Mouse (Mus musculus) thymus, adult 2 months (tissue): ENCODE measurements around the gene Btf3l4. TPM values are rescaled to one million over a fixed set of nuclear protein-coding genes. Genes with fewer than 3 reads are reported as not detected.

ENCODE experiments used
- DNase-seq: peaks from one replicate; pipeline ENCODE4 v3.0.0; 2021
- H3K27ac ChIP-seq: fragments of 200-500 bp; 2 replicates; pipeline ENCODE4 v1.5.1; 2012; ENCODE audit warnings: low read length, control low read depth; ENCODE audit not compliant: control insufficient read depth, insufficient read depth
- H3K27me3 ChIP-seq: fragments of 200-500 bp; 2 replicates; pipeline ENCODE4 v1.6.1; 2012; ENCODE audit warnings: mild to moderate bottlenecking, low read length, moderate library complexity, mixed read lengths; ENCODE audit not compliant: control insufficient read depth, insufficient read depth
- H3K36me3 ChIP-seq: fragments of 200-500 bp; 2 replicates; pipeline ENCODE4 v1.6.1; 2012; ENCODE audit warnings: mild to moderate bottlenecking, low read length, moderate library complexity; ENCODE audit not compliant: control insufficient read depth, insufficient read depth
- H3K4me1 ChIP-seq: fragments of 200-500 bp; replicated peaks from 2 replicates; pipeline ENCODE4 v1.6.1; 2012; ENCODE audit warnings: low read length; ENCODE audit not compliant: control insufficient read depth, insufficient read depth
- H3K4me3 ChIP-seq: fragments of 200-500 bp; 2 replicates; pipeline ENCODE4 v1.5.1; 2012; ENCODE audit warnings: mild to moderate bottlenecking, low read length, control low read depth, moderate library complexity; ENCODE audit not compliant: control insufficient read depth, insufficient read depth
- CTCF ChIP-seq: fragments of 200-500 bp; IDR thresholded peaks from 2 replicates; pipeline ENCODE4 v1.5.1; 2012; ENCODE audit warnings: mild to moderate bottlenecking, control low read depth, low read length, moderate library complexity, borderline replicate concordance; ENCODE audit not compliant: control insufficient read depth, poor library complexity, insufficient read depth; ENCODE audit errors: extremely low read depth
- POLR2A ChIP-seq: fragments of 200-500 bp; IDR thresholded peaks from 2 replicates; pipeline ENCODE4 v1.6.1; 2012; ENCODE audit warnings: mild to moderate bottlenecking, low read length, control low read depth, moderate library complexity; ENCODE audit not compliant: control insufficient read depth, poor library complexity, insufficient read depth; ENCODE audit errors: extremely low read depth
- WGBS: fragments of 180-500 bp; shearing (Covaris S2); methylation state at CpG from one replicate; pipeline ENCODE4 v1.1.7; 2018; 5-methylcytosine and 5-hydroxymethylcytosine counted together
- polyA plus RNA-seq: library from polyadenylated mRNA; depleted of rRNA; stranded (reverse); fragments of >200 nt; gene quantifications from 2 replicates; pipeline ENCODE4 v1.2.3, GENCODE M21; 2012; rRNA removed

The Btf3l4 gene
- polyA plus RNA-seq = 19.3 and 24.3 TPM in 2 replicates

- peak; percentile 88 for DNase-seq
- Histone ChIP-seq H3K4me3 (peak within 1 kb of the TSS; percentile 99), H3K36me3 (peaks cover 3% of the 10 kb centered on the region; the same call in 1 of the 2 replicates), H3K4me1 (peaks cover 7% of the 10 kb centered on the region), H3K27ac (peak within 1 kb of the TSS; percentile 91), H3K27me3 (no peaks in the 10 kb centered on the region)
- TF ChIP-seq POLR2A (peak; percentile 49; the same call in 1 of the 2 replicates), CTCF (peak; percentile 39; the same call in 1 of the 2 replicates)
- WGBS = under 1% methylated on average over 72 of the region's 73 CpGs
These were observed at the start of gene Btf3l4 for GRCm38 (mm10) chr4:108832916-108833827. Btf3l4 (minus strand) TSS chr4:108833614.

DNA sequence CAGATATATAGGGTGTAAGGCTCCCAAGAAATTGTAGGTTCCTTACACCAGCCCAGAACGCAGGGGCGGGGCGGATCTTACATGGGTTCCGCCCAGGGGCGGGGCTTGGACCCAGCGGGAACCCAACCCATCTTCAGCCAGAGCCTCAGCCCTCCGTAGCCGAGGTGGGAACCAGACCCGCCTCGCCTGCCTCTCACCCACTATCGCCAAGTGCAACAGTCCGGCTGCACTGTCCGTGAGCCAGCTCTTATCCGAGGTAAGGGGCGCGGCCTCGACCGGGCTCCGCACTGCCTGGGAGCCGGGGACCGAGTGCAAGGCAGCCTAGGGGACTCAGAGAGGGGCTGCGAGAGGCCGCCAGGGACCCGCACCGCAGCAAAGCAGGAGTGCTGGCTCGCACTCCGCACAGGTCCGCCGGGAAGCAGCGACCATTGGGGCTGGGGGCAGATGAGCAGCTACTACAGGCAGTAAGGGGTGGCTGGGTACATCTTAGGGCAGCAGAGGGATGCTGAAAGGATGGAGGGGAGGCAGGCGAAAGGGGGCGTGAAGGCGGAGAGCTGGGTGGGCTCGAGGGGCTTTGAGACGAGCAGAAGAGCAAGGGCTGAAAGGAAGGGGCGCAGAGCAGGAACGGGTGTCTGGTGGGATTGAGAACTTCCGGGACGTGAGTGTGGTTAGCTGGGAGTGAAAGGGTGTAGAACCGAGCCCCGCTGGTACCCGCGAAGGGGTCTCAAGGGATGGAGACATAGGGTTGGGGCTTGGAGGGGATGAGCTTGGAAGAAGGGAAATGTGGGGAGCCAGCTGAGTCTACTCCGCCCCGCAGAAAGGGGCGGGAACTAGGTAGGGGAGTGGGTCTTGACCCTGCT, 45.8 kb upstream of the Btf3l4 start, which contains the start of gene Rab3b:
Gene Rab3b, plus strand, starts transcription at position 101 of the 860 bp plus-strand sequence.
- H3K4me3 ChIP-seq = peak within 1 kb of the TSS; percentile 38
- H3K27ac ChIP-seq = no peak within 1 kb of the TSS
- H3K4me1 ChIP-seq = peaks cover 9% of the 10 kb centered on the region
- H3K36me3 ChIP-seq = no peaks in the 10 kb centered on the region
- WGBS = 4% methylated on average over 46 of the region's 46 CpGs
- no peak for TF ChIP-seq POLR2A
- TF ChIP-seq CTCF = no peak
- peak; percentile 45 for DNase-seq
- H3K27me3 ChIP-seq = no peaks in the 10 kb centered on the region; the same call in 1 of the 2 replicates

GRCm38 (mm10) chr4:108877901-108878300, 44.5 kb upstream of the Btf3l4 start:
- Histone ChIP-seq H3K4me3 (no peak overlapping the region), H3K36me3 (no peaks in the 10 kb centered on the region), H3K27me3 (no peaks in the 10 kb centered on the region; the same call in 1 of the 2 replicates), H3K4me1 (peaks cover 9% of the 10 kb centered on the region), H3K27ac (no peak overlapping the region)
- TF ChIP-seq CTCF = no peak
- TF ChIP-seq POLR2A = no peak
- WGBS = 91% methylated on average over 6 of the region's 6 CpGs
- no peak for DNase-seq

- Histone ChIP-seq H3K4me3 (no peak overlapping the region), H3K27ac (no peak overlapping the region), H3K36me3 (no peaks in the 10 kb centered on the region), H3K4me1 (no peaks in the 10 kb centered on the region), H3K27me3 (no peaks in the 10 kb centered on the region; the same call in 1 of the 2 replicates)
- DNase-seq = no peak
- TF ChIP-seq POLR2A (no peak), CTCF (no peak)
- 96% methylated on average over 5 of the region's 5 CpGs for WGBS
These were observed 40.3 kb upstream of the Btf3l4 start for GRCm38 (mm10) chr4:108873746-108874145.

GRCm38 (mm10) chr4:108869730-108870374, 36.4 kb upstream of the Btf3l4 start:
- DNase-seq = peak; percentile 75
- H3K27ac ChIP-seq = no peak overlapping the region
- H3K4me1 ChIP-seq = no peaks in the 10 kb centered on the region
- 45% methylated on average over 10 of the region's 10 CpGs for WGBS
- TF ChIP-seq CTCF = no peak
- TF ChIP-seq POLR2A = no peak
- no peaks in the 10 kb centered on the region for H3K27me3 ChIP-seq
- H3K36me3 ChIP-seq = no peaks in the 10 kb centered on the region
- no peak overlapping the region for H3K4me3 ChIP-seq
